In genomic region chr19:32916507-32917280, GRCm38 (mm10) we compare ENCODE assay signal across 20 mouse cellular contexts.
"Had no signal": no experiment of that assay in that cellular context is flagged by ENCODE, and none has a peak within 500 bp of the region (broad histone marks: within the 10 kb centered on the region; RNA-seq: fewer than 3 reads in every experiment).

No protein-coding gene starts in this region.

- H3K4me3 ChIP-seq: layer of hippocampus, adult 2 months; limb, embryonic 10.5 days; limb, embryonic 13.5 days; liver, embryonic 12.5 days; liver, embryonic 15.5 days; midbrain, embryonic 12.5 days; midbrain, embryonic 15.5 days; myocyte; neural tube, embryonic 13.5 days had no signal

- H3K9ac ChIP-seq: limb, embryonic 13.5 days; liver, embryonic 12.5 days; liver, embryonic 15.5 days; midbrain, embryonic 12.5 days; midbrain, embryonic 15.5 days; neural tube, embryonic 13.5 days had no signal

- H3K4me1 ChIP-seq: limb, embryonic 10.5 days; limb, embryonic 13.5 days; liver, embryonic 12.5 days; liver, embryonic 15.5 days; midbrain, embryonic 12.5 days; midbrain, embryonic 15.5 days; neural tube, embryonic 13.5 days had no signal

- H3K9me3 ChIP-seq: limb, embryonic 10.5 days; limb, embryonic 13.5 days; liver, embryonic 12.5 days; liver, embryonic 15.5 days; midbrain, embryonic 12.5 days; midbrain, embryonic 15.5 days; neural tube, embryonic 13.5 days had no signal

- H3K27me3 ChIP-seq: liver, embryonic 12.5 days; liver, embryonic 15.5 days; neural tube, embryonic 13.5 days had no signal

- H3K27ac ChIP-seq: layer of hippocampus, adult 2 months; limb, embryonic 10.5 days; limb, embryonic 13.5 days; liver, embryonic 12.5 days; liver, embryonic 15.5 days; midbrain, embryonic 12.5 days; midbrain, embryonic 15.5 days; neural tube, embryonic 13.5 days had no signal

- H3K4me2 ChIP-seq: limb, embryonic 13.5 days; liver, embryonic 12.5 days; liver, embryonic 15.5 days; midbrain, embryonic 12.5 days; midbrain, embryonic 15.5 days; neural tube, embryonic 13.5 days had no signal

- ATAC-seq: hindbrain, embryonic 16.5 days; liver, embryonic 12.5 days; midbrain, embryonic 15.5 days had no signal

- H3K36me3 ChIP-seq: limb, embryonic 10.5 days; limb, embryonic 13.5 days; liver, embryonic 12.5 days; liver, embryonic 15.5 days; midbrain, embryonic 12.5 days; midbrain, embryonic 15.5 days; neural tube, embryonic 13.5 days had no signal

- DNase-seq: kidney, adult 11 months; kidney, adult 8-10 months; layer of hippocampus, adult 9-11 months; liver; lung, adult 2 months; lung, postnatal 10 days; lung, postnatal 4 days; retina, postnatal 1 day; thymus, adult 18-20 months; thymus, postnatal 36 days had no signal
